Mouse (Mus musculus) erythroblast, adult 5-6 weeks (primary cell): Measurements from ENCODE around the gene Rundc1. TPM values are rescaled to one million over a fixed set of nuclear protein-coding genes. Genes with fewer than 3 reads are reported as not detected.
"Not testable (repeated sequence)": the region's sequence is repeated elsewhere in the genome, so short reads cannot be mapped to it uniquely, and the experiment has no call there.

Source experiments
- ATAC-seq: replicated peaks from 2 replicates; pipeline ENCODE4 v1.8.0; 2016; ENCODE audit warnings: moderate number of reproducible peaks, mild to moderate bottlenecking, moderate TSS enrichment, inconsistent platforms; ENCODE audit not compliant: poor library complexity, low FRiP score, severe bottlenecking
- total RNA-seq, 2 experiments: library from RNA; stranded (forward) in 1 of 2; stranded (reverse) in 1 of 2; fragments of 150-400 nt in 1 of 2; fragments of 200-764, 138-1000 nt in 1 of 2; gene quantifications; 2 replicates each; pipeline versions ENCODE4 v1.2.3 to v1.2.4; 2015 to 2017; ENCODE audit warnings: low replicate concordance in 2 of 2

The Rundc1 gene
- total RNA-seq, 2 experiments from 2014 or later: 2.7 to 3.3 TPM

- ATAC-seq: no peak
These were observed 40.4 kb downstream of the Rundc1 start for GRCm38 (mm10) chr11:101465101-101465868.

- peak; percentile 32; the same call in 1 of the 2 replicates for ATAC-seq
These were observed 41.1 kb downstream of the Rundc1 start, which contains the start of gene Vat1 for GRCm38 (mm10) chr11:101465869-101466551. Gene Vat1 (minus strand): TSS chr11:101466230.

DNA sequence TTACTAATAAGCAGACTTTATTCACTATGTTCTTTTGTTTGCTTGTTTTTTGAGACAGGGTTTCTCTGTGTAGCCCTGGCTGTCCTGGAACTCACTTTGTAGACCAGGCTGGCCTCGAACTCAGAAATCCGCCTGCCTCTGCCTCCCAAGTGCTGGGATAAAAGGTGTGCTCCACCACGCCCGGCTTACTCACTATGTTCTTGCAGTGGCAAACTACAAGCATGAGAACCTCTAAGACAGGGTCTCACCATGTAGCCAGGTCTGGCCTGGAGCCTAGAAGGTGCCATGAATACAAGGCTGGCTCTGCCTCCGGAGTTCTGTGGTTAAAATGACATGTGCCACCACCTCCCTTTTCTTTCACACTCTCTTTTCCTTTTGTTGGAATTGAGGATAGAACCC, 41.7 kb downstream of the Rundc1 start:
- not testable (repeated sequence) for ATAC-seq

- peak; percentile 23; the same call in 1 of the 2 replicates for ATAC-seq
These were observed 42.8 kb downstream of the Rundc1 start for GRCm38 (mm10) chr11:101467477-101468262.

DNA sequence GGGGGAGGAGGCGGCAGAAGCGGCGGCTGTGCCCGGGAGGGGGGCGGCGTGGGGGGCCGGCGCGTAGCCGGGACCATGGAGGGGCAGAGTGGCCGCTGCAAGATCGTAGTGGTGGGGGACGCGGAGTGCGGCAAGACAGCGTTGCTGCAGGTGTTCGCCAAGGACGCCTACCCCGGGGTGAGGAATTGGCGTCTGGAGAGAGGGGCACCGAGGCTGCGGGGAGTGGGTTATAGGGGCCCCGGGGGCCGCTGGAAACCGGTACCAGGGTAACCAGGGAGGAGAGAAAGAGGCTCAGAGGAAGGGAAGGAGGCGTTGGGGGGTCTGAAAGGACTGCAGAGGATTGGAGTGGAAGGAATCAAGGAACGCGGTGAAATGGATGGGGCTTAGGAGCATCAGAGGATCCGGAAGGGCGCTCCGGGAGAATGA, 43.4 kb downstream of the Rundc1 start:
- no peak for ATAC-seq

DNA sequence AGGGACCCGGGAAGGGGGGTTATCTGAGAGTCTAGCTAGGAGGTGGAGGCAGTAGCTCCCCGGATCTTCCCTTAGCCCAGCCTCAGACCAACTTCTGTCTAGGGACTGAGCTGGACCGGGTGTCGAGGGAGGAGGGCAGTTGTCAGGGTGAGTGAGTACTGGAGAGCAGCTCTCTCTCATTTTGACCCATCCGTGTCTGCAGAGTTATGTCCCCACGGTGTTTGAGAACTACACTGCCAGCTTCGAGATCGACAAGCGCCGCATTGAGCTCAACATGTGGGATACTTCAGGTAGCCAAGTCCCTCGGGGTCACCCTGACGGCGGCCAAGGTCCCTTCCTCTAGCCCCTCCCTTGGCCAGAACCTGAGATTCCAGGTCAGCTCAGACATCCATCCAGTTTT, 43.8 kb downstream of the Rundc1 start:
- ATAC-seq: no peak

DNA sequence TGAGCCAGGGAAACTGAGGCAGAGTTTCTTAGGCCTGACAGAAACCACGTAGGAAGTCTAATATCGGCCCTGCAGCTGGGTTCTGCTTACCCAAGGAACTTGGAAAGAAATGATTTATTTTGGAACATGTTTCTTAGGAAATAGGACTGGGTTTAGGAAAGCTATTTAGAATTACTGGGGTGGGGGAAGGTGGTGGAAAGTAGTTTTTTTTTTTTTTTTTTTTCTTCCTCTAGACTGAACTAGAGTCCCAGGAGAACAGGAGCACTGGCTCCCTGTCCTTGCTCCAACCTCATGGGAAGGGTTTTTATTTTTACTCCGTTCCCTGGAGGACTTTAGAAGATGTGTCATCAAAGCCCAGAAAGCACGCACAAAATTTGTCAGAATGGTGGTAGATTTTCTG, 44.3 kb downstream of the Rundc1 start:
- ATAC-seq: no peak

- ATAC-seq: no peak
These were observed 45.3 kb downstream of the Rundc1 start for GRCm38 (mm10) chr11:101470206-101470605.

DNA sequence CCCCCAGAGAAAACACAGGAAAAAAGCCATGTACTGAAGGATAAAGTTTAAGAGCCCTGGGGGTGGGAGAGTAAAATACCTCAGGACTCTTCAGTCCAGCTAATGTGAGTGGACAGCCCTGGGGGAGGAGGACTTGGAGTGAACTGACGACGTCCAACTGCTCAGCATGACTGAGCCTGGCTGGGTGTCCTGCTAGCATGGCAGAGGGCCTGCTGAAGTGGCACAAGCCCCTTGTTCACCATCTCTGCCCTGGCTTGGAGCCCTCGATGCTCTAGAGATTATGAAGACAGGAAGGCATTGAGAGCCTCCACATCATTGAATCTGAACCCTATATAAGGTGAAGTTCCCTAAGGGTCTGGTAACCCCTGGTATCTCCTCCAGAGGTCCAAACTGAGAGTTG, 47.0 kb downstream of the Rundc1 start:
- no peak for ATAC-seq

- ATAC-seq: no peak
These were observed 47.5 kb downstream of the Rundc1 start for GRCm38 (mm10) chr11:101472336-101472735.

GRCm38 (mm10) chr11:101473686-101474085, 48.8 kb downstream of the Rundc1 start:
- not testable (repeated sequence) for ATAC-seq

DNA sequence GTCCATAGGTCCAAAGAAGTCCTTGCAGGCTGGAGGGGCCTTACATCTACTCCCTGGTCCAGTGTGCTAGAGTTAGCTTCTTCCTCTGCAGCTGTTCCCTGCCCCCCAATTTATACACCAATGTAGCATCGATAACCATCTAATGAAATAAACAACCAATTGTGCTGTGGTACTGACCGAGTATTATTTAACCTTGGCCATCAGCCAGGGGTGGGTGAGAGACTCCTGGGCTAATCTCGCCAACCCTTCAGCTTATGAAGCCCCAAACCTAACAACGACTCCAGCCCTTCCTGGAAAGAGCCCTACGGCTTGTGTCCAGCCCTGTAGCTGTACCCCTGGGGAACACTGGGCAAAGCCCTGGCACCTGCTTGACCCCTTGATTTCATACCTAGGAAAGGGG, 49.4 kb downstream of the Rundc1 start:
- no peak for ATAC-seq

DNA sequence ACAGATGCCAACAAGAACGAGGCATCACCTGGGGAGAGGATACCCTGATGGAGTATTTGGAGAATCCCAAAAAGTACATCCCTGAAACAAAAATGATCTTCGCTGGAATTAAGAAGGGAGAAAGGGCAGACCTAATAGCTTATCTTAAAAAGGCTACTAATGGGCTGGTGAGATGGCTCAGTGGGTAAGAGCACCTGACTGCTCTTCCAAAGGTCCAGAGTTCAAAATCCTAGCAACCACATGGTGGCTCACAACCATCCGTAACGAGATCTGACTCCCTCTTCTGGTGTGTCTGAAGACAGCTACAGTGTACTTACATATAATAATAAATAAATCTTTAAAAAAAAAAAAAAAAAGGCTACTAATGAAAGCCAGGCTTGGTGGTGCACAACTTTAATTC, 51.5 kb downstream of the Rundc1 start:
- not testable (repeated sequence) for ATAC-seq

DNA sequence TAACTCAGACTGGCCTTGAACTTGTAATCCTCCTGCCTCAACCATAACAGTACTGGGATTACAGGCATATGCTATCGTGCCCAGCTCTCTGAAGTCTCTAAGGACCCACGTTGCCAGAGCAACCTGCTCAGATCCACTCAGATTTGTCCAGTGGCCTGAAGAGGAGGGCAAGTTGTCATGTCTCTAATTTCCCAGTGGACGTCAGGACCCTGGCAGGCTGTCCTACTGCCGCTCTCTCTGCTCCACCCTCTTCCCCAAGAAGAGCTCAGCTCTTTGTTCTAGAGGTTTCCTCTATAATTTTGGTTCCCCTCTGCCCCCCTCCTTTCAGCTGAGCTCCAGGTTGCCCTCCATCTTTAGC, 52.3 kb downstream of the Rundc1 start:
- ATAC-seq: no peak

DNA sequence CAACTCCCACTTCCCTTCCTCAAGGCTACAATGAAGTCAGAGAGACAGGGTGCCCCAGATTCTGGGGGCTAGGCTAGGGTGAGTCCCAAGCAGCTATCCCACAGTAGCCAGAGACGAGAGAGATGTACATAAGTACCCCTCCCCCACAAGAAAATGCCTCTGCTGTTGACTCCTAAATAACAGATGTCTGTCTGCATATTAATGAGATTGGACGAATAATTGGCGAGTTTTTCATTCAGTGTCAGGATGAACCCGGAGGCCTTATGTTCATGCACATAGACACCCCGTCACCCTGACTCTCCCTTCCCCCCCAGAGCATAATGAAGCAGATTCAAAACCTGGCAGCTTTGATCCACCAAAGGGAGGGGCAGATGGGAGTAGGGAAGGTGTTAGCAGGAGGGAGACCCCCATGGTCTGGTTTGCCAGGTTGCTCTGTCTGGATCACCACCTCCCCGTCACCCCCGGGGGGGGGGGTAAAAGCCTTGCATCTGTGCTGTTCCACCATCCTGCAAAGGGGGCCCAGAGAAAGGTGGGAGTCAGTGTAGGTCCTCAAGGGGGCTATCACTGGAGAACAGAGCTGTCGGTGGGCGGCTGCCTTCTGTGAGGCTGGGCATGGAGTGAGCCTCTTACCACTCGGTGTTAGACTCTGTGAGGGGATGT, 52.8 kb downstream of the Rundc1 start:
- ATAC-seq: no peak

DNA sequence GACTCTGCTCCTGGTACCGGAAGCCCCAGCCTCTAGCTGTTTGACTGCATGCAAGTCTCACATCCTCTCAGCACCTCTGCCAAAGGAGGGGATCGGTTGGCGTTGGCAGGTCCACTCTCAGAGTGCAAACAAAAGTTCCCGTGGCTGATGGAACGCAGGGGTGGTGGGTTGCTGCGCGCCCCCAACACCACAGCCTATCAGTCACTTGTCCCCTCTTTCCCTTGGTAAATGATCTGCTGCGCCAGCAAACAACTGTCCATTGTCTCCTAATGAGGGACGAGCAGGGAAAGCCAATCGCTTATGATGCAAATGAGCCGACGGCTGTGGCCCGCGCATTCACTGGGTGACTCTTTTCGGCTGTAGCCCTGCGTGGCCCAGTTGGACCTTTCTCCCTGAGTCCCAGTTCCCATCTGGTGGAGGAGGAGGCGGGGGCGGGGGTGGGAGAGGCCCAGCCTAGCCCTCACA, 54.3 kb downstream of the Rundc1 start:
- ATAC-seq: no peak

GRCm38 (mm10) chr11:101480912-101481311, 56.0 kb downstream of the Rundc1 start:
- ATAC-seq: no peak

GRCm38 (mm10) chr11:101483804-101484203, 58.9 kb downstream of the Rundc1 start:
- ATAC-seq: no peak

DNA sequence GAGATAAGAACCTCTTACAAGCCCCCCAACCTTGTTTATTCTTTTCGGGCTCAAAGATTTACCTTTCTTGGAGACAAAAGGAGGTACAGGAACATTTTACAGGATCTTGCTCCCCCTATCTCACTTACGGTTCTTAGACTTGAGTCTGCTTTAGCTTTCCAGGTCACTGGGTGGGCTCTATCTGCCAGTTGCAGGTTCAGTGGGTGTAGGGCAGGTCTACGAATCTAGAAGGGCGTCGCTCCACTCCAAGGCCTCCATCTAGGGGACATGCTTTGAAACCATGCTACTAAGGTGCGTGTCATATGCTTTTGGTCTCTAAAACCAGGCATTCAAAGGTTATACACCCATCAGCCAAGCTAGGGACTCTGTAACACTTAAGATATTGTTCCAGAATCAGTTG, 59.4 kb downstream of the Rundc1 start:
- ATAC-seq: no peak

DNA sequence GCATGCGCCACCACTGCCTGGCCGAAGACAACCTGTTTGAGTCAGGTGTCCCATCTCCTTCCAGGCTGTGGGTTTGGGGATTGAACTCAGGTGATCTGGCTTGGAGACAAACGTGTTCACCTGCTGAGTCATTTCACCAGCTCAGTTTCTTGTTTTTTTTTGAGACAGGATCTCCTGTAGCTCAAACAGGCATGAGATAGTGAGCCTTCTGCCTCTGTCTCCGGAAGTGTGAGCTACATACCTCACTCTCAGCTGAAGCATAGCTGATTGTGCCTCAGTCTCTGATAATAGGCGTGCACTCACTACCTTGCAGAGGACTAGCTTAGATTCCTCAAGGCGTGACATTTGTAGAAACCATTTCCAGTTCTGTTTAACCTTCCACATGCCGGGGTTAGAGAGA, 59.9 kb downstream of the Rundc1 start:
- ATAC-seq: no peak
